Mouse (Mus musculus) layer of hippocampus, adult 11-12 months (tissue): ENCODE data around the gene Gm2310.
"Not testable (repeated sequence)": the region's sequence is repeated elsewhere in the genome, so short reads cannot be mapped to it uniquely, and the experiment has no call there.

ENCODE experiments used
- DNase-seq: peaks from one replicate; pipeline ENCODE4 v3.0.0; 2022; ENCODE audit warnings: low spot score

Gm2310 gene

DNA sequence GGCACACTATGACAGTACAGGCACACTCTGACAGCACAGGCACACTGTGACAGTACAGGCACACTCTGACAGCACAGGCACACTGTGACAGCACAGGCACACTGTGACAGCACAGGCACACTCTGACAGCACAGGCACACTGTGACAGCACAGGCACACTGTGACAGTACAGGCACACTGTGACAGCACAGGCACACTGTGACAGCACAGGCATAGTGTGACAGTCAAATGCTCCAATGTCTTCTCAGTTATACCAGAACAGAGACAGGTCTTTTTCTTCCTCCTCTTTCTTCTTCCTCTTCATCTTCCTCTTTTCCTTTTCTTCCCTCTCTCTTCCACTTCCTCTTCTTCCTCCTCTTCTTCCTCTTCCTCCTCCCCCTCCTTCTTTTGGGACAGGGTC is at the start of gene Gm2310:
Gene Gm2310, minus strand, starts transcription at position 101 of the 400 bp plus-strand sequence.
- not testable (repeated sequence) for DNase-seq

- DNase-seq, result peak; percentile 83
These were observed 49.1 kb upstream of the Gm2310 start for GRCm38 (mm10) chr15:8568645-8569528.

DNA sequence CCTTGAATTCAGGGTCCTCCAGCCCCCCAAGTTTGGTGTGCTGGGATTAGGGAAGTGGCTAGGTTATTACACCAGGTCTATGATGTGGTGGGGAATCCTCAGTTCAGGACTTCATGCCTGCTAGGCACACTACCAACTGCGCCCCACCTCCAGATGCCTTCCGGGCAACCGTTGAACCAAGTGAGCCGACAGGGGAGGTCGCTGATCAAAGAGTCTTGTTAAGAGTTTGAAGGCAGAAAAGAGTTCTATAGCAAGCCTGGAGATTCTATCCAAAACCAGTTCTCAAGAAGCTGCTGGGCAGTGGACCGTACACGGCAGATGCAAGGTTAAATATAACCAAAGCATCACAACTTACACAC is 48.5 kb upstream of the Gm2310 start:
- no peak for DNase-seq

DNA sequence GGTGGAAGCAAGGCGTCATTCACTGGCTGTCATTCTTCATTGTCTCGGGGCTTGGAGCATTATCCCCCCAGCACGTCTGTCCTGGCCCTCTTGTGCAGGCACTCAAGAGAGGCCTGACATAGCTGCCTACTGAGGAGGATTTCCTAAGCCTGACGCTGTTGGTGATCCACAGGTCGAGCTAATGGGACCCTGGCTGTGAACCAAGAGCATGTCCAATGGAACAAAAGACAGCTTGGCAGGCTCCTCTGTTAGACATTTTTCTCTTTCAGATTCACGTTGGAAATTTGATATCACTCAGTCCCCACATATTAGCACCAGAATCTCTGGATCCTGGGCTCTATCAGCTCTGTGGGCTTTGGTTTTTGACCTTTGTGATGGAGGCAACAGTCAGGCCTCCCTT is 45.7 kb upstream of the Gm2310 start:
- no peak for DNase-seq

GRCm38 (mm10) chr15:8564331-8564730 is 44.6 kb upstream of the Gm2310 start:
- DNase-seq, result no peak

DNA sequence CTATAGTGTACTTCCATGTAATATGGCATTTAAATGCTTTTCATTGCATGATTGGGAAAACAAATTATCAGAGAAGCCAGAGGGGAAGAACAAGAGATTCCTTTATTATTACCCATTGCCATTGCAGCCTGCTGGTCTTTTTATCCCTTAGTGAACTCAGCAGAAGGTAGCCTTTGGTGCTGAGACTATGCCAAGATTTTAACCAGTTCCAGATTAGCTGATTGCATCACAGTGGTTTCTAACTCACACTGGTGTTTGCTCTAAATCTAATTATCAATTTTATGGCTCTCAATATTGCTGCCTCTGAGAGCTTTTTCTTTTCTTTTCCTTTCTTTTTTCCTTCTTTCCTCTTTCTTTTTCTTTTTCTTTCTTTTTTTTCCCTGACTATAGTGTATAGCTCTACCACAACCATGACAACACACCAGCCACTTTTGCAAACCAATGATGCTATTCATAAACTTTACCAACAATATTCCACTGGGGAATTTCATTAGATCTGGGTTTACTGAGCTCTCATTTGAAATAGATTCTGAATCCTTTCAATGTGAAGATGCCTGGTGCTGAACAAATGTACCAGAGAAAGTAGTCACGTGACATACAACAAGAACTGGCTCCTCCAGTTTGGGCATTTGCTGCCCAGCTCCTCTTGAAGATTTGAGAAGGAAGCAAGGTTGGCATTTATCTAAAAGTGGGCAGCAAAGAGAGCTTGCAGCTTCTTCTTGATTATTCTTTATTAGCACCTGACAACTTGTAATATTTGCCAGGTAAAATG is 43.9 kb upstream of the Gm2310 start:
- no peak for DNase-seq

DNA sequence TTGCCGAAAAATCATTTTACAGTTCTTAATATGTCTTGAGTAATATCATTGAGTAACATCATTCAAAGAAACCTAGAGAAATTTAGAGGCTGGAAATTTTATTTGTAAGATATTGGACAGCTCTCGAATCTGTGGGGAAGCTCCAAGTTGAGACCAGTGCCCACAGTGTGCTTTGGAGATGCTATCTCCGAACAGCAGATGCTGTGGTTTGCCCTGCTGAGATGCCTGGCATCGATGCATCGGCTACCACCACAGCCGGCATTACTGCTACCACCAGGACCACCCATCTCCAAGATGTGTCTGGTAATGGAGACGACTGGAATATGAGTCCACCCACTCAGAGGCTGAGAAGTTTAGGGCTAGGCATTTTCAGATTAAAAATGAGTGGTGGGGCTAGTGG is 43.0 kb upstream of the Gm2310 start:
- DNase-seq, result no peak

DNA sequence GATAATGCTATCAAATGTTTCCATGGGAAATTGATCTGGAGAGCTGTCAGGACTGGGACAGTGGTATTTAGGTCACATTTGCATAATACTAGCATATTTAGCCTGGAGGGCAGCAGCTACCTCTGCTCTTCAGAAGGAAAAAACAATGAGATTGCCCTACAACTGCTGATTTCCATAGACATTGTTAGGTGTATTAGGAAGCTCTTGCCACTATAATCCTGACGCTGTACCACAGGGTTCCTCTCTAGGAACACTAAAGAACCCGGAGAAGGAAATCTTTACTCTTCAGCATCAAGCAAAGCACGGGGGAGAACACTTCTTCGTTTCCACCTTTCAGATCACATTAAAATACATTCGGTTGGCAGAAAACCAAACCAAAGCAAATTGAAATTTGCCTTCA is 11.4 kb upstream of the Gm2310 start:
- DNase-seq, result no peak

DNA sequence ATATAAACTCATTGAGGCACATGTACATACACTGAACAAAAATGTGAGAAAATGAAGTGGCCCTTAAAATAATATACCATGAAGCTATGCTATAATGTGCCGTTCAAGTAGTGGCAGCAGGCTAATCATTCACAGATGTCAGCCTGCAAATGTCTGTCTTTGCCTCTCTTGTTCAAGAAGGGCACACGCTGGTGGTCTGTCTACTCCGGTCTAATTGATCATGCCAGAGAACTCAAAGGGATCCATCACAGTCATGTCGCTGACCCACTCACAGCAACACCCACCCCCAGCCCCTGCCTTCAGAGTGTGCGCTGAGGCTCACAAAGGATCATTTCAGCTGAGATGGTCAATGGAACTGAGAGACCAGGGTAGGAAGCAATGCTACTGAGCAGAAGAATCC is 6.8 kb downstream of the Gm2310 start:
- no peak for DNase-seq

DNA sequence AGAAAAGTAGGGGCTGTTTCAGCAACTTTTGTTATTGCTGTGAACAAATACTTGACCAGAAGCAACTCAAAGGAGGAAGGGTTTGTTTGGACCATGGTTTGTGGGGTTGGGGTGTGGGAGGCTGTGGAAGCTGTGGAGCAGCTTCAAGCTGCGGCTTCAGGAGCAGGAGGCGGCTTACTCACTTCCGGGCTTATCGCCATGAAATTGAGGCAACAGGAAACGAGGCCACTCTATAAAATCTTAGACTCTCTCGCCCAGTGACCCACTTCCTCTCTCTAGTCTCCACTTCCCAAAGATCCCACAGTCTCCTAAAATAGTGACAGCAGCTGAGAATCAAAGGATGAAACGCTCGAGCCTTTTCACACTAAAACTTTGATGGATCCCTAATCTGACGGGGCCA is 7.9 kb downstream of the Gm2310 start:
- DNase-seq, result peak; percentile 21

- DNase-seq, result no peak
These were observed 17.3 kb downstream of the Gm2310 start for GRCm38 (mm10) chr15:8502431-8502830.

DNA sequence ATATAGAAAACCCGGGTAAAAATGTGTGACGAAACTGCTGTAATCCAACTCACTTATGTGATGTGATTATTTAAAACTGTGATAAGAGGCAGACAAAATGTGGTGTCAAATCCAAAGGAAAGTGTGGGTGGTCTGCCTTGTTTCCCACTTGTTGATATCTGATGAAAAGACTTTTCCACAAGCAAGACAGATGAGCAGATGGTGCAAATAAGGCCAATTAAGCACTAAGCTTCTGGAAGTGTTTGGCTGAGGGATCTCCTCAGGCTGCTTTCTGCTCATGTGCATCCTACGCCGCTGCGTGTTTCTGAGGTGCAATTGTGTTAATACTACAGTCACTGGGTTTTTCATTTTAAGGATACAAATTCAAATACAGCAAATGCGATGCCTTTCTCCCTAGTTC is 34.5 kb downstream of the Gm2310 start:
- DNase-seq, result peak; percentile 10

DNA sequence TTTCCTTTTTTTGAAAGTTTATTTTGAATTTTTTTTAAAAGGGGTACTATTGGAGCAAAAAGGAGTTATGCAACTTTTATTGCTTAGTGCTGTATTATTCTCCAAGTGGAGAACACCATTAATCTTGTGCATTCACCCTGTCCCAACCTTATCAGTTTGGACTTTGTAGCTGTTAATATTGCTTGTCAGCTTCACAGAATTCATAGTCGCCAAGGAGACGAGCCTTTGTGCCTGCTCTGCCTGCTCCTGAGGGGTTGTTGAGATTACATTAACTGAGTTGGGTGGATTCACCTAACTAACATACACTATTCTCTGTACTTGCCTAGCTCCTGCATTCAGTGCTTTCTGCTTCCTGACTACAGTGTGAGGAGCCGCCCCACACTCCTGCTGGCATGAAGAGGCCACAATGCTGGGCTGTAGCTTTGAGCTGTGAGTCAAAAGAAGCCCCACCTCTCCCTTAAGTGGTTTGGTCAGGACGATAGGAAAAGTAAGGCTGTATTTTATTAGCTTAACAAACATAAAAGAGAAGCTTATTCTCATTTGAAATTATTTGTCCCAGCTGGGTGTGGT is 50.7 kb downstream of the Gm2310 start:
- DNase-seq, result no peak
